In the genomic region with DNA sequence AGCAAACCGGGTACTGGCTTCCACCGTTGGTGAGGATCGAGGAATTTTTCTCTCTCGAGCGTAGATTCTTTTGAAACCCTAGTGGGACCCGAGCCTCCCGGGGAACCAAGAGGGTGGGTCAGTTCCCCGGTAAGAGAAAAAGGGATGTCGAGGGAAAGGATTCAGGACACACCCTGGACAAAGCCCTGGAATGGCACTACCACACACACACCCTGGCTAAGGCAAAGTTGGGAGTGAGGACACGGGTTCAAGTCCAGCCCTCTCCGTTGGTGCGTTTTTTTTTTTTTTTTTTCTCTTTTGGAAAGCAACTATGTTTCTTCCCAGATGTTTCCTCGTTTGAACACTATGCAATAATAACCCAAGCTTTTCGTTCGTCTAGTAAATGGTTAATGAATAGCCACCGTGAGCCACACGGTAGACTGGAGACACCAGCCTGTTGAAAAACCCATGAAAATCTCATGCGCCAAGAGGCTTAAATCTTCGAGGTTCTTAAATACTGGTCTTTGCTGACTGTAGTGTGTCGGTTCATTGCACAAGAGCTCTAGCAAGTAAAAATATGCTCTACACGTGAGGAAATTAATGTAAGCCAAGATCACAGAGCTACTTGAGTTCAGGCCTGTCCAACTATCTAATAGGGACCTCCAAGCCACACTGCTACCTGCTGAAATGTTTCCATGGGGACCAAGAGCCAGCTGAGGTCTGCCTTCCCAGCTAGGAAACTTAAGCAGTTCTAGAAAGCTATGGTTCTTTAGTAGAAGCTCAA, we compare ENCODE assay signal across 8 mouse cellular contexts. TPM values are rescaled to one million over a fixed set of nuclear protein-coding genes. Genes with fewer than 3 reads are reported as not detected.
DNase-seq lines count a peak whose midpoint lies in the region; ATAC-seq and TF ChIP-seq lines count a peak whose summit lies in the region.

No protein-coding gene starts in this region.

- TF ChIP-seq RAD21 in MEL (IDR thresholded peaks at IDR 0.05; ENCODE audit: low read depth, low read length): no peak

- H3K79me2 ChIP-seq in MEL (ENCODE audit: control insufficient read depth, insufficient read depth, low read length, poor library complexity): peaks cover 7% of the 10 kb centered on the region; the same call in 1 of the 2 replicates

- peak overlapping the region; percentile 72 for H3K4me3 ChIP-seq in kidney, adult 2 months (ENCODE audit: insufficient read depth, low read depth, low read length)
- H3K4me3 ChIP-seq in MEL (ENCODE audit: control insufficient read depth in 1 of 2, insufficient read depth in 1 of 2, low read depth in 2 of 2, low read length in 2 of 2): peak overlapping the region; percentile 71 to 89
- H3K4me3 ChIP-seq in hindbrain, embryonic 11.5 days (ENCODE audit: low read depth, low read length): peak overlapping the region; percentile 56
- H3K4me3 ChIP-seq in midbrain, embryonic 13.5 days (replicated peaks): peak overlapping the region; percentile 85

- no peak for TF ChIP-seq POLR2A in kidney, adult 2 months (IDR thresholded peaks at IDR 0.05; ENCODE audit: low read depth, low read length)
- no peak for TF ChIP-seq POLR2A in MEL (IDR thresholded peaks at IDR 0.05; ENCODE audit: control insufficient read depth in 1 of 2, insufficient read depth in 1 of 2, low read depth in 1 of 2, low read length in 2 of 2, poor library complexity in 1 of 2)

- H3K27me3 ChIP-seq in kidney, adult 2 months (replicated peaks; ENCODE audit: control insufficient read depth, insufficient read depth, low read length): no peaks in the 10 kb centered on the region
- H3K27me3 ChIP-seq in MEL (ENCODE audit: control insufficient read depth in 1 of 2, insufficient read depth in 2 of 2, low read length in 2 of 2): no peaks in the 10 kb centered on the region
- no peaks in the 10 kb centered on the region for H3K27me3 ChIP-seq in hindbrain, embryonic 11.5 days (ENCODE audit: control insufficient read depth, insufficient read depth, low read length)
- H3K27me3 ChIP-seq in midbrain, embryonic 13.5 days: no peaks in the 10 kb centered on the region

- peak overlapping the region; percentile 82 for H3K9ac ChIP-seq in MEL (ENCODE audit: control insufficient read depth, low read depth, low read length, poor library complexity, severe bottlenecking)
- H3K9ac ChIP-seq in hindbrain, embryonic 11.5 days (ENCODE audit: low read depth, low read length): peak overlapping the region; percentile 85
- H3K9ac ChIP-seq in midbrain, embryonic 13.5 days (replicated peaks): peak overlapping the region; percentile 98

- intact Hi-C loops in left cerebral cortex, postnatal 25 days (cut with DNase I): loop anchor here (5.0 kb wide), 1 partner anchor 100 kb away; a partner anchor contains a TSS

- WGBS in kidney, adult 2 months: 5% methylated on average over 21 of the region's 21 CpGs
- 30% methylated on average over 21 of the region's 21 CpGs for WGBS in hindbrain, embryonic 11.5 days
- 29% methylated on average over 21 of the region's 21 CpGs for WGBS in midbrain, embryonic 13.5 days

- TF ChIP-seq CTCF in kidney, adult 2 months (conservative IDR thresholded peaks at IDR 0.05; ENCODE audit: insufficient read depth, insufficient read length, low read depth, low read length): no peak
- TF ChIP-seq CTCF in MEL (IDR thresholded peaks at IDR 0.05 in 2 of 3, conservative IDR thresholded peaks at IDR 0.05 in 1 of 3; ENCODE audit: control insufficient read depth in 1 of 3, insufficient read depth in 1 of 3, low read depth in 2 of 3, low read length in 3 of 3, poor library complexity in 1 of 3, severe bottlenecking in 1 of 3): no peak

- no peaks in the 10 kb centered on the region for H3K36me3 ChIP-seq in kidney, adult 2 months (ENCODE audit: control insufficient read depth, insufficient read depth, low read length)
- H3K36me3 ChIP-seq in MEL (ENCODE audit: control insufficient read depth in 1 of 2, insufficient read depth in 2 of 2, low read length in 2 of 2): peaks cover 0 to 9% of the 10 kb centered on the region in 2 experiments; a peak in 3 of 4 replicates
- H3K36me3 ChIP-seq in hindbrain, embryonic 11.5 days (ENCODE audit: control insufficient read depth, insufficient read depth, low read length): peaks cover 7% of the 10 kb centered on the region; the same call in 1 of the 2 replicates
- H3K36me3 ChIP-seq in midbrain, embryonic 13.5 days: peaks cover 35% of the 10 kb centered on the region

- peak overlapping the region; percentile 52 for H3K27ac ChIP-seq in kidney, adult 2 months (ENCODE audit: insufficient read depth, low read depth, low read length)
- H3K27ac ChIP-seq in MEL (ENCODE audit: control insufficient read depth, low read depth, low read length): peak overlapping the region; percentile 66
- H3K27ac ChIP-seq in hindbrain, embryonic 11.5 days (ENCODE audit: low read depth, low read length): peak overlapping the region; percentile 97
- H3K27ac ChIP-seq in midbrain, embryonic 13.5 days: peak overlapping the region; percentile 92

- DNase-seq in kidney, adult 2 months: peak; percentile 70
- no peak for DNase-seq in kidney, adult 18-20 months
- DNase-seq in MEL (ENCODE audit: low read depth, low spot score): peak; percentile 36
- DNase-seq in hindbrain, embryonic 11.5 days (ENCODE audit: low spot score): no peak
- no peak for DNase-seq in embryo, embryonic 10 days (ENCODE audit: low spot score)
- DNase-seq in Muller cell, postnatal 12 days (ENCODE audit: inconsistent ontology term): no peak
- DNase-seq in left cerebral cortex, postnatal 25 days (ENCODE audit: low spot score in 2 of 2): no peak

- peaks cover 7% of the 10 kb centered on the region; the same call in 1 of the 2 replicates for H3K4me1 ChIP-seq in kidney, adult 2 months (ENCODE audit: control insufficient read depth, insufficient read depth, low read length)
- H3K4me1 ChIP-seq in MEL (ENCODE audit: control insufficient read depth in 1 of 2, insufficient read depth in 2 of 2, low read length in 2 of 2): peaks cover 4 to 15% of the 10 kb centered on the region in 2 experiments; a peak in 2 of 4 replicates
- 0 out of 2 replicates have a peak, but pooled peaks cover 5% of the 10 kb centered on the region for H3K4me1 ChIP-seq in hindbrain, embryonic 11.5 days (replicated peaks; ENCODE audit: control insufficient read depth, insufficient read depth, low read length)
- H3K4me1 ChIP-seq in midbrain, embryonic 13.5 days (replicated peaks): peaks cover 24% of the 10 kb centered on the region

- H3K4me2 ChIP-seq in hindbrain, embryonic 11.5 days (replicated peaks; ENCODE audit: low read depth, low read length): peak overlapping the region; percentile 84
- peak overlapping the region; percentile 85 for H3K4me2 ChIP-seq in midbrain, embryonic 13.5 days (replicated peaks)

- TF ChIP-seq EP300 in MEL (IDR thresholded peaks at IDR 0.05; ENCODE audit: low read depth in 1 of 2, low read length in 2 of 2): no peak

- peak; percentile 57 for ATAC-seq in hindbrain, embryonic 11.5 days (ENCODE audit: low FRiP score)
- ATAC-seq in midbrain, embryonic 13.5 days: peak; percentile 57

- no peaks in the 10 kb centered on the region for H3K9me3 ChIP-seq in MEL (replicated peaks; ENCODE audit: insufficient read depth, low read length)
- H3K9me3 ChIP-seq in hindbrain, embryonic 11.5 days (ENCODE audit: control insufficient read depth, low read length): no peaks in the 10 kb centered on the region
- H3K9me3 ChIP-seq in midbrain, embryonic 13.5 days: no peaks in the 10 kb centered on the region

RNA-seq across cellular contexts. Expression of a gene that starts 0.5 kb away (rescaled TPM):
- 27.7 and 29.8 TPM in 2 replicates for polyA plus RNA-seq in kidney, adult 2 months (2012; rRNA removed)
- total RNA-seq in MEL (2012; rRNA removed): 29.1 and 36.2 TPM in 2 replicates
- 10 to 100 TPM in 1 of 2 experiments, not detected in 1; 52.5 TPM for polyA plus RNA-seq in MEL (2012; ENCODE audit: insufficient read depth in 1 of 2, insufficient read length in 2 of 2, low read depth in 1 of 2, low replicate concordance in 2 of 2, missing spikeins in 1 of 2)
- 36.5 and 40.3 TPM in 2 replicates for polyA plus RNA-seq in hindbrain, embryonic 11.5 days (2014; fragmentation: Nextera tagmentation; extraction: Ambion mirVana)
- 34.4 and 36.9 TPM in 2 replicates for polyA plus RNA-seq in midbrain, embryonic 13.5 days (2015; fragmentation: Nextera tagmentation; extraction: Ambion mirVana)
- 10 to 100 TPM; 13.5 to 14.0 TPM for total RNA-seq in left cerebral cortex, postnatal 25 days (2021)

RNA-seq across cellular contexts. Expression of a gene that starts 0.9 kb away (rescaled TPM):
- 6.2 and 6.5 TPM in 2 replicates for polyA plus RNA-seq in kidney, adult 2 months (2012; rRNA removed)
- total RNA-seq in MEL (2012; rRNA removed): 1.8 and 2.0 TPM in 2 replicates
- 1 to 10 TPM in 1 of 2 experiments, not detected in 1; 4.8 TPM for polyA plus RNA-seq in MEL (2012; ENCODE audit: insufficient read depth in 1 of 2, insufficient read length in 2 of 2, low read depth in 1 of 2, low replicate concordance in 2 of 2, missing spikeins in 1 of 2)
- 8.9 and 10.0 TPM in 2 replicates for polyA plus RNA-seq in hindbrain, embryonic 11.5 days (2014; fragmentation: Nextera tagmentation; extraction: Ambion mirVana)
- polyA plus RNA-seq in midbrain, embryonic 13.5 days (2015; fragmentation: Nextera tagmentation; extraction: Ambion mirVana): 18.3 and 19.5 TPM in 2 replicates
- 10 to 100 TPM; 15.0 to 17.5 TPM for total RNA-seq in left cerebral cortex, postnatal 25 days (2021)

RNA-seq across cellular contexts. Expression of a gene that starts 19.4 kb away (rescaled TPM):
- polyA plus RNA-seq in kidney, adult 2 months (2012; rRNA removed): 5.3 and 5.6 TPM in 2 replicates
- total RNA-seq in MEL (2012; rRNA removed): not detected in 2 replicates
- under 1 TPM in 1 of 2 experiments, not detected in 1; 0.01 TPM for polyA plus RNA-seq in MEL (2012; ENCODE audit: insufficient read depth in 1 of 2, insufficient read length in 2 of 2, low read depth in 1 of 2, low replicate concordance in 2 of 2, missing spikeins in 1 of 2)
- 13.0 and 15.7 TPM in 2 replicates for polyA plus RNA-seq in hindbrain, embryonic 11.5 days (2014; fragmentation: Nextera tagmentation; extraction: Ambion mirVana)
- polyA plus RNA-seq in midbrain, embryonic 13.5 days (2015; fragmentation: Nextera tagmentation; extraction: Ambion mirVana): 12.1 and 15.3 TPM in 2 replicates
- total RNA-seq in left cerebral cortex, postnatal 25 days (2021): 10 to 100 TPM; 20.9 TPM

RNA-seq across cellular contexts. Expression of a gene that starts 22.3 kb away (rescaled TPM):
- 0.22 and 0.41 TPM in 2 replicates for polyA plus RNA-seq in kidney, adult 2 months (2012; rRNA removed)
- total RNA-seq in MEL (2012; rRNA removed): not detected in 2 replicates
- polyA plus RNA-seq in MEL (2012; ENCODE audit: insufficient read depth in 1 of 2, insufficient read length in 2 of 2, low read depth in 1 of 2, low replicate concordance in 2 of 2, missing spikeins in 1 of 2): not detected
- not detected in 2 replicates for polyA plus RNA-seq in hindbrain, embryonic 11.5 days (2014; fragmentation: Nextera tagmentation; extraction: Ambion mirVana)
- 0.70 TPM in 1 of 2 replicates, not detected in the other for polyA plus RNA-seq in midbrain, embryonic 13.5 days (2015; fragmentation: Nextera tagmentation; extraction: Ambion mirVana)
- total RNA-seq in left cerebral cortex, postnatal 25 days (2021): not detected

RNA-seq across cellular contexts. Expression of a gene that starts 26.2 kb away (rescaled TPM):
- polyA plus RNA-seq in kidney, adult 2 months (2012; rRNA removed): 0.38 and 1.1 TPM in 2 replicates
- not detected in 2 replicates for total RNA-seq in MEL (2012; rRNA removed)
- polyA plus RNA-seq in MEL (2012; ENCODE audit: insufficient read depth in 1 of 2, insufficient read length in 2 of 2, low read depth in 1 of 2, low replicate concordance in 2 of 2, missing spikeins in 1 of 2): under 1 TPM in 1 of 2 experiments, not detected in 1; 0.03 TPM
- polyA plus RNA-seq in hindbrain, embryonic 11.5 days (2014; fragmentation: Nextera tagmentation; extraction: Ambion mirVana): 0.66 and 0.71 TPM in 2 replicates
- polyA plus RNA-seq in midbrain, embryonic 13.5 days (2015; fragmentation: Nextera tagmentation; extraction: Ambion mirVana): 0.37 and 0.54 TPM in 2 replicates
- under 1 TPM; 0.48 to 0.53 TPM for total RNA-seq in left cerebral cortex, postnatal 25 days (2021)

Comparison
In these comparisons a context has a peak if more than half of its experiments do, and no peak if none do; other contexts are left out.
1. DNase-seq: peak in kidney, adult 2 months (single experiment) and MEL (single experiment); none in kidney, adult 18-20 months (single experiment), hindbrain, embryonic 11.5 days (single experiment), embryo, embryonic 10 days (single experiment), Muller cell, postnatal 12 days (single experiment) and left cerebral cortex, postnatal 25 days (0 of 2).
2. Peak in every context shown above with its lines, with median percentiles within 50 percentile points of each other: H3K27ac ChIP-seq, H3K4me3 ChIP-seq and H3K9ac ChIP-seq.